Mouse (Mus musculus): ENCODE measurements around the gene Nell2.

GRCm38 (mm10) chr15:95245516-95245915 is 282.8 kb downstream of the Nell2 start:
- TF ChIP-seq CTCF (IDR thresholded peaks at IDR 0.05; ENCODE audit: insufficient read depth, low read length) (no peak), POLR2A (IDR thresholded peaks at IDR 0.05; ENCODE audit: borderline replicate concordance, extremely low read depth, low read depth, low read length) (no peak)
